Mouse (Mus musculus): ENCODE data around the gene Slc39a8.
A peak's percentile ranks its signal among the peaks of the same experiment; 100 is the strongest.

GRCm38 (mm10) chr3:135903366-135903765, 78.3 kb downstream of the Slc39a8 start:
- TF ChIP-seq CTCF (IDR thresholded peaks at IDR 0.05) (peak; percentile 39), POLR2A (IDR thresholded peaks at IDR 0.05; ENCODE audit: insufficient read depth, low read depth, low read length) (no peak)

All from heart, adult 2 months (tissue).